Mouse (Mus musculus) brain, embryonic 14.5 days (tissue): ENCODE data around the gene Lrrc4. TPM values are rescaled to one million over a fixed set of nuclear protein-coding genes. Genes with fewer than 3 reads are reported as not detected.

ENCODE experiments used
- DNase-seq: peaks from one replicate; pipeline ENCODE4 v3.0.0-alpha.2; 2011; ENCODE audit warnings: low read depth
- CTCF ChIP-seq: fragments of 200-500 bp; IDR thresholded peaks from 2 replicates; pipeline ENCODE4 v1.5.1; 2012; ENCODE audit warnings: inconsistent platforms, mild to moderate bottlenecking, moderate library complexity, borderline replicate concordance; ENCODE audit not compliant: insufficient read depth, insufficient read length; ENCODE audit errors: extremely low read depth
- POLR2A ChIP-seq: fragments of 200-500 bp; IDR thresholded peaks from 2 replicates; pipeline ENCODE4 v1.6.1; 2012; ENCODE audit warnings: mild to moderate bottlenecking, inconsistent platforms, borderline replicate concordance; ENCODE audit not compliant: poor library complexity, insufficient read depth, insufficient read length, severe bottlenecking; ENCODE audit errors: extremely low read depth
- polyA plus RNA-seq: library from polyadenylated mRNA; depleted of rRNA; stranded (reverse); fragments of >200 nt; gene quantifications from 2 replicates; pipeline ENCODE4 v1.2.3, GENCODE M21; 2012

Lrrc4 gene
- polyA plus RNA-seq, 1 experiment, result 28.4 TPM

GRCm38 (mm10) chr6:28819509-28820358 is 11.8 kb downstream of the Lrrc4 start:
- no peak for TF ChIP-seq POLR2A
- no peak for TF ChIP-seq CTCF
- DNase-seq, result peak; percentile 73

DNA sequence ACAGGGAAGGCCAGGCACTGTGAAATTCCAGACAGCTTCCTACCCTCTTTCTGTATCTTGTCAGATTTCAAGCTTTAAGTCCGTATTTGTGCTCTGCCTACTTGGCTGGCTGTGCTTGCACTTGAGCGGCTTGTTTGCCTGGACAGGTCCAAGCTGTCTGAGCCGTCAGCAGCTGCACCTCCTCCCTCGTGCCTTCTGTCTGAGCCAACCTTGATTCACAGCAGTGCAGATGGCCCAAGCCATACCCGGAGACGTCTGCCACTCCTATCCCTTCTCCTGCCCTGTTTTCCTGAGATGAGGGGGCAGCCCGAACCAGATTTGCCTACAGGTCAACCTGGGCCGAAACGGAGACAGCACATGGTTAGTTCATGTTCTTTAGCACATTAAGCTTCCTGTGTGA is 14.5 kb downstream of the Lrrc4 start:
- DNase-seq, result peak; percentile 72
- TF ChIP-seq POLR2A (no peak), CTCF (no peak)

DNA sequence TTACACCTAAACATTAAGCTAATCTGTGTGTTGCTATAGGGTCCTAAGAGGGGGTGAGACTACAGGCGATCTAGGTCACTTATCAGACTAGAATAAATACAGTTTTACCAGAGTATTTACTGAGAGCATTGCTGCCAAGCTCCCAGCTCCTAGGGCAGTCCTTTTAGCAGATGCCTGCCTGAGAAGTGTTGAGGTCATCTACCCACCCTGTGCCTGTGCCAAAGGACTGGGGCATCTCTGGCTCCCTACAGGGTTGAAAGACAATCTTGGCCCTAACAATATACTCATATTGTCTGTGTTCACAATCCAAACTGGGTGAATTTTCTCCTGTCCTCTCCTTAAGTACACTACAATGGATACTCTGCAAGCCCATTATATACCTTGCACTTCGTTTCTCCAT is 16.7 kb downstream of the Lrrc4 start:
- no peak for DNase-seq

DNA sequence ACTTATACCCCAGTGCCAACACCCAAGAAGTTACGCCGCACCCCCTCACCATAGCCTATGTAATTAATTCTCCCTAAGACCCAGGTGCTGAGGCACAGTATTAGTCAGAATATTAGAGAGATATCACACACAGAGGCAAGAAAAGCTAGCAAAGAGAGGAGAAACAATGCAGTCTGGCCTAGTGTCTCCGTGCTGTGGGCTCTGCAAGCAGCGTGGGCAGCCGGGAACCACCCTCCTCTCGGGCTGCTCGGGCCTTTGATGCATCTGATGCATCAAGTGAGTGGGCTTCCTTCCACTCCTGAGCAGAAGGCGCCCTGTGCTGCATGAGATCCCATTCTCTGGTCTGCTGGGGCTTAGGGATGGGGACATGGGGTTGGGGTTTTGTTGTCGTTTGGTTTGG is 18.5 kb downstream of the Lrrc4 start:
- TF ChIP-seq POLR2A (no peak), CTCF (no peak)
- DNase-seq, result no peak

More for the DNA sequence above, 16.7 kb downstream of the Lrrc4 start:
- TF ChIP-seq POLR2A (no peak), CTCF (no peak)

- TF ChIP-seq CTCF, result no peak
- no peak for TF ChIP-seq POLR2A
- DNase-seq, result no peak
Measured at GRCm38 (mm10) chr6:28804751-28805150, 26.8 kb downstream of the Lrrc4 start.

DNA sequence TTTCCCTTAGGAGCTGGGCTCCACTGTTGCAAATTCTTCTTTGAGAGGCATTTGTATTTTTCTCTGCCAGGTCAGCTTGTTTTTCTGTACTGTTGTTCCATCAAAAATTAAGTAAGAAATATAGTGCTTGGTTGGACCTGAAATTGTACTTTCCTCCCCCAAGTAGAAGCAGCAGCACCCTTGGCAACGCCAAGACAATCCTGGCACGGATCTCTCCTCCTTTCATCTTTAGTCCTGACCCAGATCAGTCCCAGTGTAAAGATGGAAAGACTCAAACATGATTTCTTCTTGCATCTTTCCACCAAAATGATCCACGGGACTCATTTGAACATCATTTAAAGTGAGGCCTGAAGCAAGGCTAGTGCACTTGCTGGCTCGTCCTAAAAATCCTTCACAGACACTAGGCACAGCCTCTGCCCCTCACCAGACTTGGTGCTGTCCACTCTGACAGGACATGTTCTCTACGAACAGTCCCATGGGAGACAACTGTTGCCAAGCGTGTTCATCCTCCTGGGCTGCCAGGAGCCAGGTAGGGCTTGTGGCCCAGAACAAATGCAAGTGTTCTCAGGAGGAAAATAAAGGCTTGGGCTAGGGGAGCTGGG is 27.8 kb downstream of the Lrrc4 start:
- TF ChIP-seq CTCF (no peak), POLR2A (no peak)
- no peak for DNase-seq

GRCm38 (mm10) chr6:28800976-28801375 is 30.6 kb downstream of the Lrrc4 start:
- peak; percentile 52 for DNase-seq
- TF ChIP-seq CTCF, result no peak
- no peak for TF ChIP-seq POLR2A

DNA sequence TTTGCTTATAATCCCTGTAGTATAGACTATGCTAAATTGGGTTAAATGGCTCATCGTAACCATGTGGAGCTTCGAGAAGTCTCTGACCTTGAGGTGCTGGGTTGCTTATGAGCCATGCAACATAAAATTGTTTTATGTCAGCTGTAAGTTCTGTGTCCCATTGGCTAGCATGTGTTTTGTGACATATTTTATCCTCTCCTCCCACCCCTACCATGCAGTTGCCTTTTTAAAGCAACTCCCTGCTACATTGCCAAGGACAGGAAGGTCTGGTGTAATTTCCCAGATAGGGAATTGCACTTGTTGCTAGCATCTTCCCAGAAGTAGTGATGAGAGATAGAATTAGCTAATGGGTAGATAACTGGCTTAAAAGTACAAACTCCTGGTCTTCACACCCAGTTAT is 31.7 kb downstream of the Lrrc4 start:
- TF ChIP-seq CTCF, result no peak
- no peak for TF ChIP-seq POLR2A
- no peak for DNase-seq

GRCm38 (mm10) chr6:28795792-28796515 is 35.6 kb downstream of the Lrrc4 start:
- DNase-seq, result peak; percentile 55
- TF ChIP-seq CTCF, result no peak
- no peak for TF ChIP-seq POLR2A

DNA sequence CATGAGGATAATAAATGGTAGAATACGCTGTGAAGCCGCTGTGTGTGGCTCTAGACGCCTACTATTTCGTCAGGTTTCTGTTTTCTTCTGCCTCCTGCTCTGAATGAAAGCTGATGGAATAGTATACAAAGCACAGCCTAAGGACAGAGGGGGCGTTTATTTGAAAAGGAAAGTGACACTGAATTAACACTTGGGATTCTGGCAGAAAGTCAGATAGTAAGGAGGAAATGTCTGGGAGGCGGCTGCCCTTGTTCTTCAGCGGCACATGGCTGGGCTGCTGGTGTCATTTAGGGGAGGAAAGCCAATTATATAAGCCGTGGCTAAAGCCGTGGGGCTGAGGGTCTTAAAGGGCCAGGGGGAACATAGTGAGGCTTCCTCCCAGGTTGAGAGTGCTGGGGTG is 36.2 kb downstream of the Lrrc4 start:
- DNase-seq, result peak; percentile 81
- TF ChIP-seq CTCF (no peak), POLR2A (no peak)

GRCm38 (mm10) chr6:28791809-28792208 is 39.7 kb downstream of the Lrrc4 start:
- DNase-seq, result no peak
- TF ChIP-seq CTCF (no peak), POLR2A (no peak)
